Mouse (Mus musculus): Measurements from ENCODE around the gene Krt42.

DNA sequence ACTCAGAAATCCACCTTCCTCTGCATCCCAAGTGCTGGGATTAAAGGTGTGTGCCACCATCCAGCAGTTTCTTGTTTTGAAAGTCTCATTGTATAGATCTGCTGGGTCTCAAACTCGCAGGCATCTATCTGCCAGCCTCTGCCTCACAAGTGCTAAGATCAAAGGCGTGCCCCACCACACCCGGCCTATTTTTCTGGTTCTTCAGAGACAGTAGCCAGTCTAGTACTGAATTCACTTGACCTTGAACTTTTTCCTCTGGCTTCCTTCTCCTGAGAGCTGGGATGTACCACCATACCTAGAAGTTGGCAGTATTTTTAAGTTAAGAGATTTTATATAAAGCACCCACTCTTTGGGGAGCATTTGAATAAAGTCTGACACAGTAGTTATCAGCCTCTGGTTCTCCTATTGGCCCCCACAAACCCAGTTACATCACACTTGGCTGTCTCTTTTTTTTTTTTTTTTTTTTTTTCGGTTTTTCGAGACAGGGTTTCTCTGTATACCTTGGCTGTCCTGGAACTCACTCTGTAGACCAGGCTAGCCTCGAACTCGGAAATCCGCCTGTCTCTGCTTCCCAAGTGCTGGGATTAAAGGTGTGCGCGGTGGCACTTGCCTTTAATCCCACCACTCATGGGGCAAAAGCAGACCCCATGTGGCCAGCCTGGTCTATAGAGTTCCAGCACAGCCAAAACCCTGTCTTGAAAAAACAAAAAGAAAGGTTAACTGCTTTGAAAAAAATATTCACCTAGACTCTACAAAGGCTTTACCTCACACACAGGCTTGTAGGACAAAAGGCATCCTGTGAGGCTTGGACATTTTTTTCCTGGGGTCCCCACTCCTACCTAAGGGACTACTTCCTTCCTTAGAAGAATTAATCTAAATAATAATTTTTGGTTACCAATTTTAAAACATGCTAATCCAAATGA is 49.1 kb upstream of the Krt42 start:
- TF ChIP-seq POLR2A (IDR thresholded peaks at IDR 0.05; ENCODE audit: borderline replicate concordance, extremely low read depth, low read depth, low read length) = no peak
- no peak for TF ChIP-seq CTCF (IDR thresholded peaks at IDR 0.05; ENCODE audit: insufficient read depth, low read length)

Measured in lung, adult 2 months (tissue).